Mouse (Mus musculus) WW6 (cell line): ENCODE results near the gene Il20ra.
A peak's percentile ranks its signal among the peaks of the same experiment; 100 is the strongest.
"Not testable (repeated sequence)": the region's sequence is repeated elsewhere in the genome, so short reads cannot be mapped to it uniquely, and the experiment has no call there.

ENCODE experiments used
- DNase-seq: peaks from one replicate; pipeline ENCODE4 v3.0.0-alpha.2; 2013; ENCODE audit warnings: low read depth, low spot score

Il20ra gene

GRCm38 (mm10) chr10:19712421-19712836, at the start of gene Il20ra:
TSS of gene Il20ra (plus strand) at chr10:19712570.
- DNase-seq, result no peak

GRCm38 (mm10) chr10:19668973-19669372, 43.4 kb upstream of the Il20ra start:
- DNase-seq, result no peak

GRCm38 (mm10) chr10:19672015-19672414, 40.4 kb upstream of the Il20ra start:
- no peak for DNase-seq

- DNase-seq, result no peak
Measured at GRCm38 (mm10) chr10:19673146-19673545, 39.2 kb upstream of the Il20ra start.

- DNase-seq, result no peak
Measured at GRCm38 (mm10) chr10:19687686-19688085, 24.7 kb upstream of the Il20ra start.

- no peak for DNase-seq
Measured at GRCm38 (mm10) chr10:19691287-19691686, 21.1 kb upstream of the Il20ra start.

GRCm38 (mm10) chr10:19691771-19692170, 20.6 kb upstream of the Il20ra start:
- DNase-seq, result no peak

- no peak for DNase-seq
Measured at GRCm38 (mm10) chr10:19692332-19692731, 20.0 kb upstream of the Il20ra start.

- peak; percentile 42 for DNase-seq
Measured at GRCm38 (mm10) chr10:19692988-19693387, 19.4 kb upstream of the Il20ra start.

GRCm38 (mm10) chr10:19693629-19694028, 18.7 kb upstream of the Il20ra start:
- DNase-seq, result no peak

GRCm38 (mm10) chr10:19699331-19699730, 13.0 kb upstream of the Il20ra start:
- no peak for DNase-seq

GRCm38 (mm10) chr10:19704445-19704844, 7.9 kb upstream of the Il20ra start:
- no peak for DNase-seq

GRCm38 (mm10) chr10:19707768-19708167, 4.6 kb upstream of the Il20ra start:
- no peak for DNase-seq

GRCm38 (mm10) chr10:19708277-19709070, 3.9 kb upstream of the Il20ra start:
- peak; percentile 59 for DNase-seq

- DNase-seq, result no peak
Measured at GRCm38 (mm10) chr10:19711020-19711419, 1.4 kb upstream of the Il20ra start.

GRCm38 (mm10) chr10:19711551-19712171, 709 bp upstream of the Il20ra start:
- DNase-seq, result no peak

- DNase-seq, result no peak
Measured at GRCm38 (mm10) chr10:19718627-19719026, 6.3 kb downstream of the Il20ra start.

- DNase-seq, result no peak
Measured at GRCm38 (mm10) chr10:19722320-19722719, 9.9 kb downstream of the Il20ra start.

GRCm38 (mm10) chr10:19724158-19724832, 11.9 kb downstream of the Il20ra start:
- no peak for DNase-seq

GRCm38 (mm10) chr10:19738442-19738841, 26.1 kb downstream of the Il20ra start:
- DNase-seq, result not testable (repeated sequence)

GRCm38 (mm10) chr10:19745662-19746061, 33.3 kb downstream of the Il20ra start:
- DNase-seq, result no peak

GRCm38 (mm10) chr10:19746156-19746555, 33.8 kb downstream of the Il20ra start:
- DNase-seq, result no peak
